Mouse (Mus musculus): Measurements from ENCODE around the gene Lin7b.

Gene Lin7b

DNA sequence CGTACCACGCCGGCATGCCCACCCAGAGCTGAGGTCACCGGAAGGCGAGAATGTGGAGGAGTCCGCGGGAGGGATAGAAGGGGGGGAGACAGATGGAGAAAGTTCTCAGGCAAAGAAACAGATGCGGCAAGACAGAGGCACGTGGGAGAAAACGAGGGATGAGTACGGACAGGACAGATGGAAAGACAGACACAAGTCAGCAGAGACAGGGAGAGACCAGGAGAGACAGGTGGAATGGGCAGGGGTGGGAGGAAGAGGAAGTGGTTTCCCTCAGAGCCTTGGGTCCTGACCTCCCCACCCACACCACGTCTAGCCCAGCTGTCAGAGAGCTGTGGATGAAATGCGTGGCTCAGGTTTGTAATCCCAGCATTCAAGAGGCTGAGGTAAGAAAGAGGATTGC lies 23.5 kb downstream of the Lin7b start:
- DNase-seq: no peak

DNA sequence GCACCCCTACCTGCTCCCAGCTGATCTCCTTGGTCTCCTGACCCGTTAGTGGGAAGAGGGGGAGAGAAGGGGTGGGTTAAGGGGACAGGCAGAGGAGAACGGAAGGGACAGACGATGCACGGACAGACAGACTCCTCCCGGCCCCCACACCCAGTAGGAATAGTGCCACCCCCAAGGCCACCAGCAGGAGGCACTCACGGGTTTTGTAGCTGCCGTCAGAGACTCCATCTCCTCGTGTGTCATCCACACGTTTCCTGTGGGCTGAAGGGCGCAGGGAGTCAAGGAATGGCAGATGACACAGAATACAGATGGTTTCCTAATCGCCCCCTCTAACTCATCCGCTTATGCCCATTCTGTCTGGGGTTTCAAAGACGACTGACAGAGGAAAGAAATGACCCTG lies 26.8 kb downstream of the Lin7b start:
- DNase-seq: peak in 1 of 2 experiments; percentile 65

DNA sequence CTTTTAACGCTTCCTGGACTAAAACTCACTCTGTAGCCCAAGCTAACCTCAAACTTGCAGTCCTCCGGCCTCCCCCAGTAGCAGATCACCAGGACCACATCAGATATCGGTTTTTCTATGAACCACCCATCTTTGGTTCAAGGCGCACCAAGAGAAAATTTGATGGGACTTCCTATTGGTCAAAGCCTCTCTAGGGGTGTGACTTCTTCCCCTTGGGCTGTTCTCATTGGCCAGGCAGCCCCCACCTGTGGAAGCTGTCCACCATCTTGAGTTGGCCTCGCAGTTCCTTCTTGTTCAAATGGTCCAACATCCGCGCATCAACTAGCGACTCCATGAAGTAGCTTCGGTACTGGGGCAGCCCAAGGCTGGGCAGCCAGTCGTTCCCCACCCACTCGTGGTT lies 28.3 kb downstream of the Lin7b start:
- DNase-seq: no peak

DNA sequence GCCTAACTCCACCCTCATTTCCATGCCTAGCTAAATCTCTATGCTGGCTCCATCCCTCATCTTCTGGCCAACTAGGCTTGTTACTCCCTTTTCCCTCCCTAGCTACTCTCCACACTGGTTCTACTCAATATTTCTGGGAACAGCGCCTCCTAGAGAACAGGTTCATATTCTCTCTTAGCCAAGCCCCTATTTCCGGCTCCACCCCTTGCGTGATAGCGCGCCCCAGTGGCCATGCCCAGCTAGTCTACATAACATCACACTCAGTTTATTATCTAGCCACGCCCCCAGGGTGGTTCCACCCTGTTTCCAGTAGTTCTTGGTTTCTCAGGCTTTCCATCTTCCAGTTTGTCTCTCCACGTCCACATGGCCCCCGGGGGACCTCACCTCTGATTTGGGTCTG lies 29.1 kb downstream of the Lin7b start:
- DNase-seq: peak; percentile 77 to 96

DNA sequence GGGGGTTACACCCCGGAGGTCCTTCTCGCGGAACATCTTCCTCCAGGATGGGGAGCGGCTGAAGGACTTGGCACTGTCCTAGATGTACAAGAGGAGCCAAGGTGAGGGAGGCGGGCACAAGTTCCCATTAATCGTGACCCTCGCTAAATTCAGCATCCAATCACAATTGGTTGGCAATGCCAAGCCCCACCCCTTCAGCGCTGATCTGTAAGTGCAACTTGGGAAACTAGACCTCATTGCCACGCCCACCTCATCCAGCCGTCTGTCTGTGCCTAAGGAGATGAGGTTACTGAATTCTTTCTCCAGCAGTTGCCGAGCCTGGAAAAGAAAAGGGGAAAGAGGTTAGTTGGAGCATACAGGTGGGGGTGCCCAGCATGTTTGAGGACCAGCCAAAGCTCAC lies 29.7 kb downstream of the Lin7b start:
- DNase-seq: peak in 1 of 2 experiments; percentile 54

DNA sequence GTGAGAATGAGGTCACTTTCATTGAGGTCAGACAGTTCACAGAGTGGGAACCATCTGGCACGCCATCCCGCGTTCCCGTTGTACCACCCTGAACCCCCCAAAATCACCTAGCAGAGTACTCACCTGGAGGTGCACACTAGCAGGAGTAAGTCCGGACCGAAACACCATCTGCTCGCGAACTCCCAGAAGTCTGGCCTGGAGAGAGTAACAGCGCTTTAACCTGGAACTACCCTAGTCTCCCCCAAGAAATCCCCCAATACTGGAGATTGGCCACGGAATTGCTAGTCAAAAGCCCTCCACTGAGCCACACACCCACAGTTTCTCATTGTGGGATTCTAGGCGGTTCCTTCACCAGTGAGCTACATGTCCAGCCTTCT lies 30.3 kb downstream of the Lin7b start:
- no peak for DNase-seq

DNA sequence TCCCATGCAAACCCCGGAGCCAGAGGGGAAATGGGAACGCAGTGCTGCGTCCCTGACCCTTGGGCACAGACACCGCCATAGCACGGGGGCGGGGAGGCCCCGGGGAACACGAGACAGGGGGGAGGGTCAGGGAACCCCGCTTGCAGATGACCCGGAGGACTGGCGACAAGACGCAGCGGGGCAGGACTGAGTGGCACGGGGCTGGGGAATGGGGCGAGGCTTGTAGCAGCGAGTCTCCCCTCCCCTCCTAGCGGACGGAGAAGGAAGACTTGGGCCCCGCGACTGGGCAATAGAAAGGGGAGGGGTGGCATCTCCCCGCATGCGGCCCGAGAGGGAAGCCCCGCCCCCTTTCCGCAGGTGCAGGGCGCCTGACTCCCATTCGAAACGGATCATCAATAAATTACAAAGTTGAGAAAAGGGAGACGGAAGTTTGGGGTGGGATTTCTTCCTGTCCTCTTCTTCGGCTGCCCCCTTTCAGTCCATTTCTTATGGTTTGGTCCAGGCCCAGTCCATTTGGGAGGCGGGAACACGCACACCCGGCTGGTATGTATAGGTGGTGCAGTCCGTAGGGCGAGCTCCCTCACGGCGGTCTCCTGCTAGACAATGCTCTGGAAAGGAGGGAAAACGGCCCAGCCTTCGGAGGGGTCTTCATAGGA lies 30.8 kb downstream of the Lin7b start:
- peak; percentile 73 to 75 for DNase-seq

DNA sequence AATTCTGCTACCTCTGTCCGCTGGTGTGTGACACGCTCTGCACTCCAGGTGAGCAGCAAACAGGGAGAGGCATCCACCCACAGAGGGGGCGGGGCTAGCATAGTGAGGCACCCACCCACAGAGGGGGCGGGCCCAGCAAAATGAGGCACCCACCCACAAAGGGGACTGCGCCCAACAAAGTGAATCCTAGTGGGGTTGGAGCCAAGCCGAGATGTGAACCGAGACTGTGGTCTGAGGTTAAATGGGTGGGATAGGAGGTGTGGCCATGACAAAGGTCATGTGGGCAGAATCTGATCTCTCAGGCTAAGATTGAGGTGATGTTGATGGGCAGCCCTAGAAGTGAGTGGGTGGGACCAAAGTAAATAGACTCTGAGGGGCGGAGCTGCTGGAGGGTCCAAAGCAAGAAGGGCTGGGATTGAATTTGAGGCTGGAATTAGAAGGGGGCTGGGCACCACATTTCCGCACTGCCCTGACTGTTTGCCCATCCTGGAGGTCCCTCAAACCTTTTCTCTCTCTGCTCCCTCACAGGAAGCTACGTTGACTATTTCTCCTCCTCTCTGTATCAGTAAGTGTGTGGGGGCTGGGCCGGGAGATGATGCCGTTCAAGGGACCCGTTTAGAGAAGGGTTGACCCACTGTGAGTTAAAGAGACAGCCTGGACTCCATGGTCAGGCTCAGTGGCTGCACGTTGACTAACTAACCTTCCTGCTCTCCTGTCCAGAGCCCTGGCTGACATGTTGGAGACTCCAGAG lies 32.0 kb downstream of the Lin7b start:
- DNase-seq: peak; percentile 40 to 48

DNA sequence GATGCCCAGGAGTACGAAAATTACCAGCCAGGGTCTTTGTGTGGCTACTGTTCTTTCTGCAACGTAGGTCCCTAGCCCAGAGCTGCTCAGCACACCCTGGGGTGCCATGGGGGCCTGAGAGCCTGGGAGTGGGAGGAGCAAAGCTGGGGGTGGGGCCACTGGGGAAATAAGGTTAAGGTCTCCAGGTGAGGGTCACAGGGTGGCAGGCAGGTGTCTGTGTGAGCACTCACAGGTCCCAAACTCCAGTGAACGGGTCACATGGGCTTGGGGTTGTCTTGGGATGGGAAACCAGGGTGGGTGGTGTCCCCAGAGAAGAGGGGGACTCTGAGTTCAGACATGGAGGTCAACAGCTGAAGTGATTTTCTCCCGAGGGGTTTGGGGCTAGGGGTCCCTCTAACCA lies 32.9 kb downstream of the Lin7b start:
- DNase-seq: no peak

DNA sequence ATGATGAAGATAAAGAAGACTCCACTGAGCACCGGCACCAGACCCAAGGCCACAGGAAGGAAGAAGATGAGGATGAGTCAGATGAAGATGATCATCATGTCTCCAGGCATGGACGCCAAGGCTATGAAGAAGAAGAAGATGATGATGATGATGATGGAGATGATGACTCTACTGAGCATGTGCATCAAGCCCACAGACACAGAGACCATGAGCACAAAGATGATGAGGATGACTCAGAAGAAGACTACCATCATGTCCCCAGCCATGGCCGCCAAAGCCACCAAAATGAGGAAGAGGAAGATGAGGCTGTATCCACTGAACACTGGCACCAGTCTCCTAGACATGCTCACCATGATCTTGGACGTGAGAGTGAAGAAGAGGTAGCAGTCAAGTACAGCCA lies 34.1 kb downstream of the Lin7b start:
- no peak for DNase-seq

DNA sequence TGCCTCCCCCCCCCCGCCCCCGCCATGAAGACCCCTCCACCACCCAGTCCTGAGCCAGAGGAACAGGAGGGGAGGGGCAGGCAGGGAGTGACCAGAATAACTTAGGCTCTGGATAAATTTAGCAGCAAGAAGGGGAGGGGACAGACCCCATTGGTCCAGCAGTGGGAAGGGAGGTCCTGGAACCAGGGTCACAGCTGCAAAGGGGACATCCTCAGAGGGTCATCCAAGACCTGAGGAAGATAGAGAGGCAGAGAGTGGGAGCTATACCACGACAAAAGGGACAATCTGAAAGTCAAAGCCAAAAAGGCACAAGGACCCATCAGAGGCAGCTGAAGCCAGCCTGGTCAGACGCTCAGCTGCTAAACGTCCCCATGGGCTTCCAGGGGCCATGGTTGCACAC lies 35.3 kb downstream of the Lin7b start, which contains the start of gene Hrc:
Gene Hrc, plus strand, starts transcription at position 235 of the 400 bp plus-strand sequence.
- DNase-seq: no peak

DNA sequence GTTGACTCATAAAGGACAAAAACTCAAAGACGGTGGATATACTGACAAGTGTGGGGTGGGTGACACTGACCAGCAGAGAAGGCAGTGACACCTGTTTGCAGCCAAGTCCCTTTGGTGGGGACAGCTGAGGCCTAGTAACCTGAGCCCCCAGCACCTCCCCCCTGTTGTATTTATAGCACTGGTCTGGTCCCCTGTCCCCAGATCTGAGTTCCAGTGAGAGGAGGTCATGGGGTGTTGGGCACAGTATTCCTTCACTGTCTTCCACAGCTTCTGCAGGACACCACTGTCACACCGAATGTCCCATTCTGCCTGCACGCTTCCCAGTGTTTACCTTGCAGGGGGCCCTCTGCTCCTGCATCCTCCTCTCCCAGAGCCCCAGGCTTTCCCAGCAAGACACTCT lies 35.8 kb downstream of the Lin7b start:
- no peak for DNase-seq

DNA sequence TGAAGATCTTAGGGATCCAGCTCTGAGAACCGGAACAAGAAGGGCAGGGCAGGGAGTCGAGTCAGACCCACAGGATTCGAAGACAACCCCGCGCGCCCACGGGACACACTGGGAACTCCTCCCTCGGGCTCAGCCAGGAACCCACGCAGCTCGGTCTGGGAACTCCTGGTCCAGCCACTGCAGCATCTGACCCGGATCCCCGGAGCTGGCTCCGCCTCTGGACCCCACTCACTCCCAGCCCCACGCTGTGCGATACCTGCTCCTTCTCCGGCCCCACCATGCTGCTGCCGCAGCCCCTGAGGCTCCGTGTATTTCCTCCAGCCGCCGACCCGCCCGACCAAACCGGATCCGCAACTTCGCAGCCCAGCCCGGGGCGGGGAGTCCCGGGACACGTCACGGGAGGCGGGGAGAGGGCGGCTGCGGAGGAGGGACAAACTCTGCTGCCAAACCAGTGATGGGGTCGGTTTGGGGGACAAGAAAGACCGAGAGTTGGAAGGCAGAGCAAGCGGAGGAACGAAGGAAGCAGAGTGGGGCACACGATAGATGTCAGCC lies 36.9 kb downstream of the Lin7b start, which contains the start of gene Trpm4:
Gene Trpm4, minus strand, starts transcription at position 350 of the 552 bp plus-strand sequence.
- peak; percentile 74 to 76 for DNase-seq

DNA sequence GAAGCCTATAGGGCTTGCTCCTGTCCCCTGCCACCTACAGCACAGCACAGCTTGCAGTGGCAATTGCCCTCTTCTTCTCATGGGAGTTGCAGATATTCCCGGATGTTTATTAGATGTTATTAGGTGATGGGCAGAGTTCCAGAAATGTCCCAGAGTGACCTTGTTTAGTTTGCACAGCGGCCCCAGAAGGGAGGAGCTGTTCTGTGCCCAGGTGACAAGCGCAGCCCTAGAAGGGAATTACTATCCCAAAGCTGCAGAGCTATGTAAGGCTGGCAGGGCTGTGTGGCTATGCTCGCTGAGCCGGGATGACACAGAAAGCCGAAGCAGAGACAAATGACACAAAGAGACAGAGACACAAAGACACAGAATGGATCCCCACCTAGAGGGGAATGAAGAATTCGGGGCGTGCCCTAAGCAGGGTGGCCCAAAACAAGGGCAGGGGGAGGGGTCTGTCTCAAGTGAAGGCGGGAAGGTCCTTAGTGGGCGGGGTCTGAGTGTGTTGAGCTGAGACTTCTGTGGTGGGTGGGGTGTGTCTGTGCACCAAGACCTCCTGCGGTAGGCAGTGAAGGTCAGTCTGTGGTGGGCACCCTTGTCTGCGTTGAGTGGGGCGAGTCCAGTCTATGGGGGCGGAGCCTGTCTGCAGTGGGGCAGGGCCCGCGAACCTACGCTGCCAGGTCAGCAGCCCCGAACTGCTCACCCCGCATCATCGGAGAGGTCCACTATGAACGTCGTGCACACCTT lies 37.5 kb downstream of the Lin7b start:
- peak; percentile 38 to 47 for DNase-seq

DNA sequence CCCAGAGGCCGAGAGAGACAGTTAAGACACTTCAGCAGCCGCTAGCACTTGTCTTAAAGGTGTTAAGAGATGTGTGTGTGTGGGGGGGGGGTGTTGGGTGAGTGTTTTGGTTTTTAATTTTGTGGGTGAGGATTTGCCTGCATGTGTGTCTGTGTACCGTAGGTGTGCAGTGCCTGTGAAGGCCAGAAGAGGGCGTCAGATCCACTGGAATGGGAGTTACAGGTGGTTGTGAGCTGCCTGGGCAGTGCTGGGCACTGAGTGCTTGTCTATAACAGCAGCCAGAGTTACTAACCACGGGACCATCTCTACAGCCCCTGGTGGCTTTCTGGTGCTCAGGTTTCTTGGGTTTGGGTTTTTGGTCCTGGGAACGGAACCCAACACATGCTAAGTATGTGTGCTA lies 38.9 kb downstream of the Lin7b start:
- DNase-seq: no peak

DNA sequence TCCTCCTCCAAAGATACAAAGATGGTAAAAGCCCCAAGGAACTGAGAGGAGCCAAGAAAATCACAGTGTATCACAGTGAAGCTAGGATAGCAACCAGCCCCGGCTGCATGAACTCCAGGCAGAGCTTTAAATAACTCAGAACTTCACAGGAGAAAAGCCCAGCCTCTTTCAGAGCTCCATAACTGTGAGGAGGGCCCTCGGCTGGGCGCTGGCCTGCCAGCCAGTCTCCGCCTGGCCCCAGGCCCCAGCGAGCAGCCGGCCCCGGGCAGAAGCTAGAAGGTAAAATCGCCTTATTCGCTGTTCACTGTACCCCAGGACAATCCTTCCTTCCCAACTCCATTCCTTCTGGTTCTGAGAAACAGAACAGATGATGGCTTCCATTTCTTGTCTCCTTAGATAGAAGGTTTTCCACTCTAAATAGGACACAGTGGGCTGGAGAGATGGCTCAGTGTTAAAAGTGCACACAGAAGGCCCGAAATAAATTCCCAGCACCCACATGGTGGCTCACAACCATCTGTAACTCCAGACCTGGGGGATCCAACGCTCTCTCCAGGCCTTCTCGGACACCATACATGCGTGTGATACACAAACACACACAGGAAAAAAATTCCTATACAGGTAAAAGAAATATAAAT lies 41.4 kb downstream of the Lin7b start:
- DNase-seq: no peak

DNA sequence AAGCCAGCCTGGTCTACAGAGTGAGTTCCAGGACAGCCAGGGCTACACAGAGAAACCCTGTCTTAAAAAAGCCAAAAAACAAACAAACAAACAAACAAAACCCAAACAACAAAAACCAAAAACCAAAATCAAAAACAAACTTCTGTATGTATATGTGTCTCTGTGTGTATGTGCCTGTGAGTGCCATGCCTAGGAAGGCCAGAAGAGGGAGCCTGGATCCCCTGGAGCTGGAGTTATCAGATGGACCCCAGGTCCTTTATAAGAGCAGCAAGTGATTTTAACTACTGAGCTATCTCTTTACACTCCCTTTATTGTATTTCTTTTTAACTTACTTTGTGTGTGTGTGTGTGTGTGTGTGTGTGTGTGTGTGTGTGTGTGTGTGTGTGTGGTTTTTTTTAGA lies 44.6 kb downstream of the Lin7b start:
- no peak for DNase-seq

DNA sequence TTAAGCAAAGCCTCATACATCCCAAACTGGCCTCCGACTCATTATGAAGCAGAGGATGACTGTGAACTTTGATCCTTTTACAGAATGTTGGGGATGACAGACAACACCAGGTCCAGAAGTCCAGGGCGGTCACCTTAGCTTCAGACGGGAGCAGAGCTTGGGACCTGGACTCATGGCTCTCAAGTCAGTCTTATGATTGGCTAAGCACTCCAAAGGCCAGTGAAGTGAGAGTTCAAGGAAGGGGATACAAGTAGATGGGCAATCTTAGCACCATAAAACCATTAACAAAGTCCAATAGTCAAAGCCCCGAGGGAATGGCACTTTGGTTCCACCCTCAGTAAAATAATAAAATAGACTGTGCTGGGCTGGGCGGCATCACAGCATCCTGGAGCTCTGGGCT lies 47.3 kb downstream of the Lin7b start:
- DNase-seq: no peak

DNA sequence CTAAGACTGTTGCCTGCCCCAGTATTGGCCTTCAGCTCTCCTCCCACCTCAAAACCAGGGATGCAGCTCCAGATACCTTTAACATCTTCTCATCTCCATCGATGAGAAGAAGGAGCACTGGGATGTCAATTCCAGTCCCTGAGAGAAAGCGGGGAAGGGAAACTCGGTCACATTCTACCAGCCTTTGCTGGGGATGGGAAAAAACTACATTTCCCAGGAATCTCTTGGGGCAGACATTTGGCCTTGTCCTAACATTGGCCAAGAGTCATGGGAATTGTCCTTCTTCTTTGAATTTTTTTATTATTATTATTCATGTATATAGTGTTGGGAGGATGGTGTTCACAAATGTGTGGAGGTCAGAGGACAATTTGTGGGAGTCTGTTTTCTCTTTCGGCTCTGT lies 48.1 kb downstream of the Lin7b start:
- DNase-seq: no peak

All from cerebellum, postnatal 14 days (tissue).